Mouse (Mus musculus) ovary, postnatal 10 days (tissue): ENCODE data around the gene Mad2l1bp.

ENCODE experiments used
- DNase-seq: peaks from one replicate; pipeline ENCODE4 v3.0.0; 2022; ENCODE audit warnings: low spot score

The Mad2l1bp gene

DNA sequence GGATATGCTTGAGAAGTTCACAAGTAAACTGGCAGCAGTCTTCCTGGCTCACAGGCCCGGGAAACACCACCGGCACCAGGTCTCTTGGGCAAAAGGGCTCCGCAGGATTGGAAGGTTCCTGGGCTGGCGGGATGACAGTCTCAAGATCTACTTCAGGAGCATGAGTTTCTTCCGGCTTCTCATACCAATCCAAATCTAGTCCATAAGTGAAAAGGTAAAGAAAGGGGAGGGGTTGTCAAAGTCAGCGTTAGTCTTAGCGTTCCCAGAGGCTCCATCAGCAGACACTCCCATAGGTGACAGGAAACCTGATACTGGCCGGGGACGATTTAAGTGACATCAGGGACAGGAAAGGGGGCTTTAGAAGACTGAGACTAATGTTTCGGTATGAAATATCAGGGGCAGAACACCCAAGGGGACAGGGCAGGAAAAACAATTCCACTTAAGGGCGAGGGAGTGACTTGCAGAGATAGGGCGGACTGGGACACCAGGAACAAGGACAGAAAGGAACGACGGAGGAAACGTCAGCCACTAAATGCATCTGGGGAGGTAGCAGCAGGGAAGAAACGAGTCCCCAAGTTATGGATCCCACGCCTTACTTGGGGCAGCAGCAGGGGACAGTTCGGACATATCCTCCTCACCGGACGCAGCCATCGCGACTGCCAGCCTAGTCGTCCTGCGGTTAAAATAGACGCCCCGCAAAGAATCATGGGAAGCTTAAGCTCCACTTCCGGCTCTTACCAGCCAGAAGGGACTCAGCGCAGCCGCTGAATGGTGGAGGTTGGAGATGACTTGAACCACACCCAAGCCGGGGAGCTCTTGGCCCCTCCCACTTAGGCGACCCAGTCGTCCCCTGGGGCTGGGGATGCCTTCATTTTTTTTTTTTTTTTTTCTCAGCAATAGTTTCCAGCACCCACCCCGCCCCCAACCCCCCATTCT is at the start of gene Mad2l1bp:
Gene Mad2l1bp (minus strand): TSS at position 707 of the 936 bp plus-strand sequence.
- no peak for DNase-seq

DNA sequence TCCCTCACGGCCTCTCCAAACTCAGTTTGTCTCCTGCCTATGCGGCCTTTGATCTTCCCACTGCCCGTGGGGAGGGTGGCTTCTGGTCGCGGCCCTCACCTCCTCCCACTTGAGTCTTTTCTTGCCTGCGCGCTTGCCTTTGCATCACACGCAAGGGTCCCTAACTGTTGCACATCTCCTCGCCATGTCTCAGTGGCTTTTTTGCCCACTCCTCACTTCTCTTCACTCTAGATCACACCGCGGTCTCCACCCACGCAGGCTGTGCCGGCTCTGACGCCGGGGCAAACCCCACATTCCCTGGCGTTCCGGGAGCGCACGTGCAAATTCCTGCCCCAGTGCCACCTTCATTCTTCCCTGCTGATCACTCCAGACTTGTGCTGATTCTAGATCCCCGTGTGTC is 49.7 kb upstream of the Mad2l1bp start:
- no peak for DNase-seq

DNA sequence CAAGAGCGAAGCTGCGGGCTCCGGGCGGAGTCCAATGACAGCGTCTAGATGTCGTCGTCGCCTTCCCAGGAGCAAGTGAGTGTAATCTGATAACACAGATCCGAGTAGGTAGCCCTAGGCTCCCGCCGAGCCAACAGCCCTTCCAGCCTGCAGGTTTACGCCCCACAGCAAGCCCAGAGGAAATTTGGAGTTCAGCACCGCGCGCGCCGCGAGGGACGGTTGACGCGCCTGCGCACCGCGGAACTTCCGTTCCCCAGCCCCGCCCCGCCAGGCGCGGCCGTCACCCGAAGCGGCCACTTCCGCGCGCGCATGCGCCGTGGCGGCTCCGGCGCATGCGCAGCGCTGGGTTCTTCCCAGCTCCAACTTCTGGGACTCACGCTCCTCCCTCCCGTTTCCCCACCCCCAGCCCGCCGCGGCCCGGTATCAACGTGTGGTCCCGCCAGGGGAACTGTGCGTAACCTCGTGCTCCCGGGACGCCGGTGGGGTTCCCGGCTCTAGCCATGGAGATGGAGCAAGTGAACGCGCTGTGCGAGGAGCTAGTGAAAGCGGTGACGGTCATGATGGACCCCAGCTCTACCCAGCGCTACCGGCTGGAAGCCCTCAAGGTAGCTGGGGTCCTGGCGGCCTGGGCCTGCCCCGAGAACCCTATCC is 49.2 kb upstream of the Mad2l1bp start, which contains the start of the genes Polh and Xpo5:
Gene Polh (minus strand): TSS at position 225 of the 651 bp plus-strand sequence.
Gene Xpo5 (plus strand): TSS at position 362 of the 651 bp plus-strand sequence.
- DNase-seq, result peak; percentile 87

DNA sequence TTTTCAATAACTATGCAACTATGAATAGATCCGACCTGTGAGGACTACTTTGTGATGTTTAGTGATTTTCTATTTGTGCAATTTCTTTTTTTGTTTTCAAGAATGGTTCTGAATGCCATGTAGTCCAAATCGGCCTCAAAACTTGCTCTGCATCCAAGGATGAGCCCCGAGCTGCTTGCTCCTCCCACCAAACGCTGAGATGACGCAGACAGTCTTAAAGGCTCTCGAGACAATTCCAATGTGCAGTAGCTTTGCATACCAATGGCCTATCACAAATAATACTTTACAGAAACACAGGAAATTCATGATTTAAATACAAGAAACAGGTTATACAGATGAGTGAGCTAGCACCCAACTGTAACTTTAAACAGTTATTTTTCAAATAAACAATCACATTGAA is 47.8 kb upstream of the Mad2l1bp start:
- DNase-seq, result no peak

DNA sequence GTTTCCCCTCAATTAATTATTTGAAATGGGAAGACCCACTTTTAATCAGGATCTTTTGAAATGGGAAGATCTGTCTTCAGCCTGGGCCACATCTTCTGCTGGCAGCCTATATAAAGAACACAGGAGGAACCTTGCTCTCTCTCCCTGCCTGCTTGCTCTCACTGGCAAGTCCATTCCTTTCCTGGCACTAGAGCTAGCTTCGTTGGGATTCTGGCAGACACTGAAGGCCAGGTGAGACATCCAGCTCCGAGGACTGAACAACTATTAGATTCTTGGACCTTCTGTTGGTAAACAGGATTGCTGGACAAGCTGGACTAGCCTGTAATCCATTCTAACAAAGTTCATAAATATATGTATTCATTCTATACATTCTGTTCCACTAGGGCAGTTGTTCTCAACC is 35.5 kb upstream of the Mad2l1bp start:
- DNase-seq, result no peak

DNA sequence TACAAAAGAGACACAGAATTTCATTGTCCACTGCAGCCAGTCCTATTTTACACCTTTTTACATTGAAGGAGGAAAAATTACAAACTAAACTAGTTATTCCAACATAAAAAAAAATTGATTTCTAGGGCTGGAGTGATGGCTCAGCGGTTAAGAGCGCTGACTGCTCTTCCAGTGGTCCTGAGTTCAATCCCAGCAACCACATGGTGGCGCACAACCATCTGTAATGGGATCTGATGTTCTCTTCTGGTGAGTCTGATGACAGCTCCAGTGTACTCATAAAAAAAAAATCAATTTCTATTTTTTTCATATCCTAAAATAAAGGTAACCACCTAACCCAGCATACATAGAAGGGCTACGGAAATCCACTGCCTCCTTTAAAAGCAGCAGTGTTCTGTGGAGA is 28.9 kb upstream of the Mad2l1bp start:
- DNase-seq, result no peak

DNA sequence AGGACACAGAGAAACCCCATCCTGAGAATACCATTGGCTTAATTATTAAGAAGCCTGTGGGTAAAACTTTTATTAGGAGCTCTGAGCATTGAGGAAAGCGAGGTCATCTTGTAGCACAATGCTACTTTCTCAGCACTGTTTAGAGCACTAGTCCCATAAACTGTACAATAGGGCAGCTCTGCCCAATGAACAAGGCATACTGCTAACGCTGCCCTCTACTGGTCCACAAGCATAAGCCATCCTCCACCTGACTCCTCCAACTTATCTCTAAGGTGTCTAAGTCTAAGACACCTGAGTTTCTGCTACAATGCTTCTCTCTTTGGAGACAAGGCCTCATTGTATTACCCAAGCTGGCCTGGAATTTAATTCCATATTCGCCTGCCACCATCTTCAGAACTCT is 17.2 kb upstream of the Mad2l1bp start:
- DNase-seq, result no peak

DNA sequence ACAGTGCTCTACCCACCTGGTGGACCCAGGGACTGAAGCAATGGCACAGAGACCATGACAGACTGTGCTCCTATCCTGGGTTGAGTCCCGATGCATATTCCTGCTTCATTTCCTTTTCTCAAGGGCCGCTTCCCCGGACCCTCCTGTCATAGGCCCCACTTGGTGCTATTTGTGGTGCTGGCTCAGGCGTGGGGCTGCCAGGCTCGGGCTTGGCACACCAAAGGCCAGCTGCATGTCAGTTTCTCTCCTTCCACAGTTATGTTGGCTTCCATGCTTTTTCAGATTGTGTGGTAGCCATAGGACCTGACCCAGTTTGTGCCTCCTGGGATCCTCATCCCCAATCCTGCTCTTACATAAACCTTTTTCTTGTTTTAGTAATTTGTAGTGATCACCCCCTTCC is 15.4 kb upstream of the Mad2l1bp start:
- no peak for DNase-seq

DNA sequence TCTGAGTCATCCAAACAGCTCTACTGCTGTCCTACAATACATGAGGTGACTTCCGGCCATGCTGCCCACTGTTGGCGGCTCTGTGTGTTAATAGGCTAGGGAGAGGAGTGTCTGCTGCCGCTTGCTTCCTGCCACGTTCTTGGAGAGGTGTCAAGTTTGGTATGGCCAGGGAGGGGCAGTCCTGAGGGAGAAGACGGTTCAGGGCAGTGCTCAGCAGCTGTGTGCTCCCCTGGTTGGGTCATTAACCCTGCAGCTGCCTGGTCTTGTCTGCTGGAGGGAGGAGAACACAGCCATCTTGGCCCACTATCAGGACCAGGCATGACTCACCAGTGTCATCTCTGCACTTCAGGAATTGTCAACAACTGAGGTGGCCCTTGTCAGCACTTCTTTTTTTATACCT is 15.0 kb upstream of the Mad2l1bp start:
- DNase-seq, result no peak

DNA sequence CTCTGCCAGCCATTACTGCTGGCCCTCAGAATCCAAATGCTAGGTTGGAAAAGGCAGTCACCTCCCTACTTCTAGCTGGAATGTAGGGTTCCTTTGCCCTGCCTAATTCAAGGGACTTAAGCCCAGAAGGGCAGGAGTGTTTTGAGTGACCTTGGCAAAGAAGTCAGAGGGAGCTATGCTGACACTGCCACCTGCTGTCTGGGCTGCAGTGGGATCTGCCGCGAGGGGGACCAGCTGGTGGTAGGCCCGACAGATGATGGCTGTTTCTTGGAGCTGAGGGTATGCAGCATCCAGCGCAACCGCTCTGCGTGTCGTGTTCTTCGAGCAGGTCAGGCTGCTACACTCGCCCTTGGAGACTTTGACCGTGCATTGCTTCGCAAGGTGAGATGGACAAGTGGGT is 13.7 kb upstream of the Mad2l1bp start:
- DNase-seq, result no peak

DNA sequence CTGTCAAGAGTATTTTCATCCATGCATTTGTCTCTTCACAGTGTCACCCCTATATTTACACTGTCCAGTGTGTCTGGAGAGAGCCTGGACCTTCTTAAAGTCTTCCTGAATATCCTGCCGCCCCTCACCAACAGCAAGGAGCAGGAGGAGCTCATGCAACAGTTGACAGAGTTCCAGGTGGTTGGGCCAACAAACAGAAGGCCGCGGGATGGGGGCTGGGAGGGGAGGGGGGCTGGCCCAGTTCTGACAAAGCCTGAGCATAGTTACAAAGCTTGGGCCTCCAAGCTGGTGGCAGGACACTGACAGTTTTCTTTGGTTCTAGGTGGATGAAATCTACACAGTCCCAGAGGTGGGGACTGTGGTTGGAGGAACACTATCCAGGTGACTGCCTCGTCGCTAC is 12.9 kb upstream of the Mad2l1bp start:
- DNase-seq, result no peak

DNA sequence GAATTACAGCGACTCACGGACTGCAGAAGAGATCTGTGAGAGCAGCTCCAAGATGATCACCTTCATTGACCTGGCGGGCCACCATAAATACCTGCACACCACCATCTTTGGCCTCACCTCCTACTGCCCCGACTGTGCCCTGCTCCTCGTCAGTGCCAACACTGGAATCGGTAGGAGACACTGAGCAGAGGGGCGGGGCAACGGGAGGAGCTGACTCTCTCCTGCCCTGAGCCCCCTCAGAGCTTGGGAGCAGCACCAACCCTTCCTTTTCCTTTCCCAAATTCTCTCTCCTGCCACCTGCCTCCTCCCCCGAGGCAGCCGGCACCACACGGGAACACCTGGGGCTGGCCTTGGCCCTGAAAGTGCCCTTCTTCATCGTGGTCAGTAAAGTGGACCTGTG is 12.1 kb upstream of the Mad2l1bp start:
- no peak for DNase-seq

DNA sequence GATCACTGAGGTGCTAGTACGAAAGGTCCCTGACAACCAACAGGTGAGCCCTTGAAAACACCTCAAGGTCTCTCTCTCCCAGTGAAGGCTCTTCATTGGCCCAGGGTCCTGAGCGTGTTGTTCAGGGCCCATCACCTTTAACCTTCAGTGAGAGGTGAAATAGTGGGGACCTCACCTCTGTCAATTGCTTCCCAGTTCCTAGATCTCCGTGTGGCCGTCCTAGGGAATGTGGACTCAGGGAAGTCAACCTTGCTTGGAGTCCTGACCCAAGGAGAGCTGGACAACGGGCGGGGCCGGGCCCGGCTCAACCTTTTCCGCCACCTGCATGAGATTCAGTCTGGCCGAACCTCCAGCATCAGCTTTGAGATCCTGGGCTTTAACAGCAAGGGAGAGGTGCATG is 11.4 kb upstream of the Mad2l1bp start:
- DNase-seq, result no peak

DNA sequence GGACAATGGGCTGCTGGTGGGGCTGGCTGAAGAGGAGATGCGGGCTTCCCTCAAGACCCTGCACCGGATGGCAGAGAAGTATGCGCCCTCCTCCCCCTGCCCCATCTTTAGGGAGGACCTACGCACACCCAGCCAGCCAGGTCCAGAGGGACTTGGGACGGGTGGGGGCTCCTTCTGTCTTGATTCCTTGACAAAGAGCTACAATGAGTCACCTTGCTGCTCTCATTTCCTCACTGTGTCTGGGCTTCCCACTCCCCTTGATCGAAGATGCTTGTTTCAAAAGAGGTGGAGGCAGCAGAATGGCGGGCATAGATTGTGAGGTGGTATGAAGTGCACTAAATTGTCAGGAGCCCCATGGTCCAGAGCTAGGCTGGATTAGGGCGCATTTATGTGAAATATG is 10.9 kb upstream of the Mad2l1bp start:
- no peak for DNase-seq

DNA sequence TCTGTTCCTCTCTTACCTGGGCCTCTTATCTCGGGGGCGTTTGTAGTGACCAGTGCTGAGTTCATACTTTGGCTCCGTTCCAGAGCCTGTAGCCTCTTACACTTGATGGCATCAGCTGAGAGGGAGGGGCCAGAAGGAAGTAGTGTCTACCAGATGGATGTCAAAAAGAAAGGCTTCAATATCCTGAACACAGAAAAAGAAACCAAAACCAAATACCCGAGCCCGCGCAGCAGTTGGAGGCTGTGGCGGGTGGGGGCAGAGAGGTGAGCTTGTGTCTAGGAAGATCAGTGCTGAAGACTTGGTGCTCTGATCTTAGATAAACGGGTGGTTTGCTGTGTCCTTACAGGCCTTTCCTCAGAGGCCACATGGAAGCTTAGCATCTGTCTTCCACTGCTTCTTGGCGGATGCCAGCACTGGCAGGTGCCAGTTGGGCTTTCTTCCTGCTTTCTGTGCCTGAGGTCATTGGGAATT is 9.6 kb upstream of the Mad2l1bp start:
- no peak for DNase-seq

DNA sequence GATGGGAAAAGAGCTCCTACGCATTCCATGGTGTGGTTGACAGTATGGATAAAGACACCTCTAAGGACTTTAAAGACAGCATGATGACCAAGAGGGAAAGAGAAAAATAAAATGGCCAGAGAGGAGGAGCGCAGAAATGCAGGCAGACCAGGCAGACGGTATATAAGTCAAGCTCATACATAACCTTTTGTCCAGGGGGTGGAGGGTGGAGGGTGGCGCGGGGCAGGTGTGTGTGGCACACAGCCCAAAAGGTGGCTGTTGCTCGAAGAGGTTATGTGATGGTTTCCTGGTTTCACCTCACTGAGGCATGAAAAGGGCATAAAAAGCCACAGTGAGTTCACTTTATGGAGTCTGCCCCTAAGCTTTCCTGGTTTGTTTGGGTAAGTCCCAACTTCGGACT is 9.2 kb upstream of the Mad2l1bp start:
- DNase-seq, result no peak

DNA sequence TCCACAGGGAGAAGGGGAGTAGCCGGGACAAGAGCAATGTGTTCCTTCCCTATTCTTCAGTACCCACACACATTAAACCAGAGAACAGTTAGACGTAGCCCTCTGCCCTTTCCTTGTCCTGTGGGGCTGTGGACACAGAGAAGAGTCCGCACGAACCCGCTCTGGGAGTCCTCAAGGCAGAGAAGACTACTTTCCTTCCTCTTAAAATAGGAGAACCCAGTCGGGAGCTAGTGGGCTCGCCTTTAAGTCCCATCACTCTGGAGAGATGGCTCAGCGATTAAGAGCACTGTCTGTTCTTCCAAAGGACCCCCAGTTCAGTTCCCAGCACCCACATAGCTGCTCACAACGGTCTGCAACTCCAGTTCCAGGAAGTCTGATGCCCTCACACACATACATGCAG is 8.4 kb upstream of the Mad2l1bp start:
- DNase-seq, result no peak

DNA sequence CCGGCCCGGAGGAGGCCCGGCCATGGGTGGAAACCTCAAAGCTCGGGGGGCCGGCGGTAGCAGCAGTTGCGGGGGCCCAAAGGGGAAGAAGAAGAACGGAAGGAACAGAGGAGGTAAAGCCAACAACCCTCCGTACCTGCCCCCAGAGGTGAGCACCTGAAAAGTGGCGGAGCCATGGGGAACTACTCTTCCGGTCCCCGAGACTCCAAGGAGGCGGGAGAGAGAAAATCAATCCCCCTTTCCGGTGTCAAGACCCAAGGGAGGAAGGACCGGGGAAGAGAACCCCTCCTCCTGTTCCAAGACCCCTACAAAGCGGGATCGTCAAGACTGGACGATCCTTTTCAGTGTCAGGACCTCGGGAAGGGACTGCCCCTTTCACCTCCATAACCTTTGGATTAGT is 7.8 kb upstream of the Mad2l1bp start:
- DNase-seq, result no peak

DNA sequence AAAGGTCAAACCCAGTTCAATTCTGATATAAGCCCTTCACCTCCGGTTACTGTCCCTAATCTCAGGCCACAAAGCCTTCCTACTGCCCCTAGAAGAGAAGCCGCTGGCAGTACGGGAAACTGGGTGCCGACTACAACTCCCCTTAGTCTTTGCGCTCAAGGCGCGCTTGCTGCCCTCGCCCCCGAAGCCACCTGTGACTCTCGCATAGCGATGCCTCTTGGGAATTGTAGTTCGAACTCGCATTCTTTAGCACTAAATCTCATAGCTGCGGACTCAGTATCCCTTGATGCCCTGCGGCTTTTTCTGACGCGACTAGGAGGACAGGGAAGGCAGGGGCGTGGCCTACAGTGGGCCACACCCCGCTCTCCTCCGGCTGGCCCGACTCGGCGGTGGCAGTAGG is 7.3 kb upstream of the Mad2l1bp start, which contains the start of gene Gtpbp2:
Gene Gtpbp2 (plus strand): TSS at position 347 of the 400 bp plus-strand sequence.
- DNase-seq, result no peak

DNA sequence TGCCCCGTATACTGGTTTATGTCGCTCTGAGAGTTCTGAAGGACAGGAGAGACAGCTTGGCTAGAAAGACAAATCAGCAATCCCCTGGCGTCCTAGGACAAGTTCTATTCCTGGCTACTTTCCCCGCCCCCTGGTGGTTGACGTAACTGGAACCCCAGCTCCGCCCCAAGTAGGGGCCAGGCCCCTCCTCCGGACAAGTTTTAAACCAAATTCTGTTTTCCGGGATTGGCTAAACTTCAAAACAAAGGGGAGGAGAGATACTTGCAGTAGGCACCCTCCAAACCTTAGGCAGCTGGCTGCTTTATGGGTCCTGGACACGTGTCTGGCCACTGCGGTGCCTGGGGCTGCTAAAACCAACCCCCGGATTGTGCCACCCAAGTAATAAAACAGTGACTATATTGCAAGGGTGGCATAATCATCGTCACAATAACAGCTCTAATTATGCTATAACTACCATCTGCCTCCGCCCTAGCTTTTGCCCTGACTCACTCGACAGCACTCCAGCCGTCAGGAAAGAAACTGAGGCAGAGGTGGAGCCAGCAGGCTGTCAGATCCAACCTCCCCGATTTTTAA is 6.8 kb upstream of the Mad2l1bp start:
- peak; percentile 83 for DNase-seq

DNA sequence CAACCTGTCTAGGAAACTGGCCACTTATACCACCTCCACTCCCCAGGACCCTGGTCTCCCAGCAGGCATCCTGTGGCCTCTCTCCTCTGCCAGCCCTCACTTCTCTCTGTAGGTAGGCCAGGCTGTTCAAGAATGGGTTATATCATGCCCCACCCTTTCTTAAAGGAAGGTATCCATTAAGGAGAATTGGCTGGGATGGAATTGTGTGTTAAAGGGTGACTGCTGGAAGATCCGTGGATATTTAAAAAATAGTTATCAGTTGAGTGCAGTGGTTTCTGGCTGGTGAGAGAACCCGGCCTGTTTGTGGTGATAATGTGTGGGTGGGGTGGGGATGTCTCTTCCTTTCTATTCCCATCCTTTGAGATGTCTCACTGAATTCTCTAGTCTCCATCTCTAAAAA is 5.9 kb upstream of the Mad2l1bp start:
- no peak for DNase-seq

DNA sequence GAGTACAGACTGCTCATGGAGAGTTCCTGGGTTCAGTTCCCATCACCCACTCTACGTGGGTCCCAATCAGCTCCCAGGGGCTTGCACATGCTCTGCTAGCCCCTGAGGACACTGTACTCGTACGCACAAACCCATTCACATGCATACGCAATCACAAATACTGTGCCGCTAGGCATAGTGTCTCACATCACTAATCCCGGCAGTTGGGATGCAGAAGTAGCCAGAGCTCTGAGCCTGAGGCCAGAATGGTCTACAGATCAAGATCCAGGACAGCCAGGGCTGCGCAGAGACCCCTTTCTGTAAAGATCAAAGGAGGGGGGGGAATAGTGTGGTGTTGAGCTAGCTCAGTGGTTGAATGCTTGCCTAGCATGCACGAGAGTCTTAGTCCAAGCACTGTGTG is 3.8 kb upstream of the Mad2l1bp start:
- DNase-seq, result no peak

DNA sequence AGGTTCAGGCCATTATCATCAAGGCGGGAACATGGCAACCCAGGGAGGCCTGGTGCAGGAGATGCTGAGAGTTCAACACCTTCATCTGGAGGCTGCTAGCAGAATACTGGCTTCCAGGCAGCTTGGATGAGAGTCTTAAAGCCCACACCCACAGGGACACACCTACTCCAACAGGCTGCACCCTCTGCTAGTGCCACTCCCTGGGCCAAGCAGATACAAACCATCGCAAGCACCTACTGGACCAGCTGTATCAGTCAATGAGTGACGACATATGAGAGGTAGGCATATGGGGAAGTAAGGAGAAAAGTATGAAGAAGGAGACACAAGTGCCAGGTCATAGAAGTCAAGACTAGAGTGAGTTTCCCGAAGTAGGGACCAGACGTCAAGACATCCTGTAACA is 3.3 kb upstream of the Mad2l1bp start:
- no peak for DNase-seq
